Mouse (Mus musculus) mouse embryonic stem cell (cell line): ENCODE data around the gene 1700012B07Rik.

ENCODE experiments used
- in situ Hi-C, 2 experiments: fragments of 300-500 bp; cut with MboI; formaldehyde crosslinking; loops; 1 replicate in 1 of 2; 3 replicates in 1 of 2; pipeline ENCODE4 v1.14.3; 2019 to 2020; ENCODE audit warnings: low sequenced_read_pairs in 2 of 2, low pct_unique_long_range_greater_than_20kb in 1 of 2, mixed read lengths in 1 of 2; ENCODE audit not compliant: unreplicated experiment in 1 of 2

Gene 1700012B07Rik

GRCm38 (mm10) chr11:109827946-109828345 is at the start of gene 1700012B07Rik:
TSS of gene 1700012B07Rik (minus strand) at chr11:109828046.
- in situ Hi-C loops = no loop called here

GRCm38 (mm10) chr11:109876767-109877166 is 48.9 kb upstream of the 1700012B07Rik start:
- in situ Hi-C loops = loop anchor here (10.0 to 25.0 kb wide), 2 partner anchors 386 to 388 kb away; partner anchors contain the start of gene Abca6 (in 1 of the 2)

- in situ Hi-C loops = loop anchor here (10.0 to 25.0 kb wide), 2 partner anchors 386 to 389 kb away; partner anchors contain the start of gene Abca6 (in 1 of the 2)
Observed at GRCm38 (mm10) chr11:109875834-109876233, 48.0 kb upstream of the 1700012B07Rik start.

- in situ Hi-C loops = loop anchor here (10.0 to 25.0 kb wide), 2 partner anchors 387 to 389 kb away; partner anchors contain the start of gene Abca6 (in 1 of the 2)
Observed at GRCm38 (mm10) chr11:109875525-109875802, 47.6 kb upstream of the 1700012B07Rik start.

- in situ Hi-C loops = loop anchor here (10.0 to 25.0 kb wide), 2 partner anchors 387 to 390 kb away; partner anchors contain the start of gene Abca6 (in 1 of the 2)
Observed at GRCm38 (mm10) chr11:109874651-109875524, 47.0 kb upstream of the 1700012B07Rik start.

GRCm38 (mm10) chr11:109873852-109874610 is 46.2 kb upstream of the 1700012B07Rik start:
- in situ Hi-C loops = loop anchor here in 1 of 2 experiments (10.0 kb wide), 1 partner anchor 391 kb away; no protein-coding TSS in a partner anchor

- in situ Hi-C loops = loop anchor here in 1 of 2 experiments (10.0 kb wide), 1 partner anchor 392 kb away; no protein-coding TSS in a partner anchor
Observed at GRCm38 (mm10) chr11:109873161-109873775, 45.4 kb upstream of the 1700012B07Rik start.

- in situ Hi-C loops = loop anchor here in 1 of 2 experiments (10.0 kb wide), 1 partner anchor 392 kb away; no protein-coding TSS in a partner anchor
Observed at GRCm38 (mm10) chr11:109872674-109873073, 44.8 kb upstream of the 1700012B07Rik start.

GRCm38 (mm10) chr11:109872056-109872455 is 44.2 kb upstream of the 1700012B07Rik start:
- in situ Hi-C loops = loop anchor here in 1 of 2 experiments (10.0 kb wide), 1 partner anchor 393 kb away; no protein-coding TSS in a partner anchor

- in situ Hi-C loops = loop anchor here in 1 of 2 experiments (10.0 kb wide), 1 partner anchor 423 kb away; no protein-coding TSS in a partner anchor
Observed at GRCm38 (mm10) chr11:109867861-109868260, 40.0 kb upstream of the 1700012B07Rik start.

GRCm38 (mm10) chr11:109866537-109867160 is 38.8 kb upstream of the 1700012B07Rik start:
- in situ Hi-C loops = loop anchor here in 1 of 2 experiments (10.0 kb wide), 1 partner anchor 422 kb away; no protein-coding TSS in a partner anchor

- in situ Hi-C loops = loop anchor here in 1 of 2 experiments (10.0 kb wide), 1 partner anchor 421 kb away; no protein-coding TSS in a partner anchor
Observed at GRCm38 (mm10) chr11:109865526-109865925, 37.7 kb upstream of the 1700012B07Rik start.

GRCm38 (mm10) chr11:109863951-109864350 is 36.1 kb upstream of the 1700012B07Rik start:
- in situ Hi-C loops = loop anchor here in 1 of 2 experiments (10.0 kb wide), 1 partner anchor 419 kb away; no protein-coding TSS in a partner anchor

GRCm38 (mm10) chr11:109863194-109863746 is 35.4 kb upstream of the 1700012B07Rik start:
- in situ Hi-C loops = loop anchor here in 1 of 2 experiments (10.0 kb wide), 1 partner anchor 418 kb away; no protein-coding TSS in a partner anchor

- in situ Hi-C loops = loop anchor here in 1 of 2 experiments (10.0 kb wide), 1 partner anchor 416 kb away; no protein-coding TSS in a partner anchor
Observed at GRCm38 (mm10) chr11:109860508-109860907, 32.7 kb upstream of the 1700012B07Rik start.

GRCm38 (mm10) chr11:109859939-109860469 is 32.2 kb upstream of the 1700012B07Rik start:
- in situ Hi-C loops = loop anchor here (10.0 kb wide), 2 partner anchors 185 to 415 kb away; no protein-coding TSS in a partner anchor

- in situ Hi-C loops = loop anchor here (10.0 kb wide), 2 partner anchors 185 to 415 kb away; no protein-coding TSS in a partner anchor
Observed at GRCm38 (mm10) chr11:109859441-109859840, 31.6 kb upstream of the 1700012B07Rik start.
